Mouse (Mus musculus) thymus, adult 2 months (tissue): ENCODE results near the gene Fbxl7. TPM values are rescaled to one million over a fixed set of nuclear protein-coding genes. Genes with fewer than 3 reads are reported as not detected.

ENCODE experiments used
- DNase-seq: peaks from one replicate; pipeline ENCODE4 v3.0.0; 2021
- H3K27ac ChIP-seq: fragments of 200-500 bp; 2 replicates; pipeline ENCODE4 v1.5.1; 2012; ENCODE audit warnings: low read length, control low read depth; ENCODE audit not compliant: control insufficient read depth, insufficient read depth
- H3K27me3 ChIP-seq: fragments of 200-500 bp; 2 replicates; pipeline ENCODE4 v1.6.1; 2012; ENCODE audit warnings: mild to moderate bottlenecking, low read length, moderate library complexity, mixed read lengths; ENCODE audit not compliant: control insufficient read depth, insufficient read depth
- H3K36me3 ChIP-seq: fragments of 200-500 bp; 2 replicates; pipeline ENCODE4 v1.6.1; 2012; ENCODE audit warnings: mild to moderate bottlenecking, low read length, moderate library complexity; ENCODE audit not compliant: control insufficient read depth, insufficient read depth
- H3K4me1 ChIP-seq: fragments of 200-500 bp; replicated peaks from 2 replicates; pipeline ENCODE4 v1.6.1; 2012; ENCODE audit warnings: low read length; ENCODE audit not compliant: control insufficient read depth, insufficient read depth
- H3K4me3 ChIP-seq: fragments of 200-500 bp; 2 replicates; pipeline ENCODE4 v1.5.1; 2012; ENCODE audit warnings: mild to moderate bottlenecking, low read length, control low read depth, moderate library complexity; ENCODE audit not compliant: control insufficient read depth, insufficient read depth
- CTCF ChIP-seq: fragments of 200-500 bp; IDR thresholded peaks from 2 replicates; pipeline ENCODE4 v1.5.1; 2012; ENCODE audit warnings: mild to moderate bottlenecking, control low read depth, low read length, moderate library complexity, borderline replicate concordance; ENCODE audit not compliant: control insufficient read depth, poor library complexity, insufficient read depth; ENCODE audit errors: extremely low read depth
- POLR2A ChIP-seq: fragments of 200-500 bp; IDR thresholded peaks from 2 replicates; pipeline ENCODE4 v1.6.1; 2012; ENCODE audit warnings: mild to moderate bottlenecking, low read length, control low read depth, moderate library complexity; ENCODE audit not compliant: control insufficient read depth, poor library complexity, insufficient read depth; ENCODE audit errors: extremely low read depth
- WGBS: fragments of 180-500 bp; shearing (Covaris S2); methylation state at CpG from one replicate; pipeline ENCODE4 v1.1.7; 2018; 5-methylcytosine and 5-hydroxymethylcytosine counted together
- polyA plus RNA-seq: library from polyadenylated mRNA; depleted of rRNA; stranded (reverse); fragments of >200 nt; gene quantifications from 2 replicates; pipeline ENCODE4 v1.2.3, GENCODE M21; 2012

Fbxl7 gene
- polyA plus RNA-seq, 1 experiment = 1.0 TPM

GRCm38 (mm10) chr15:26682279-26682678 is 213.1 kb downstream of the Fbxl7 start:
- 93% methylated on average over 9 of the region's 9 CpGs for WGBS
- Histone ChIP-seq H3K27ac (no peak overlapping the region), H3K36me3 (no peaks in the 10 kb centered on the region), H3K4me3 (no peak overlapping the region), H3K27me3 (no peaks in the 10 kb centered on the region), H3K4me1 (no peaks in the 10 kb centered on the region)
- DNase-seq = no peak
- TF ChIP-seq CTCF (no peak), POLR2A (no peak)

GRCm38 (mm10) chr15:26673239-26673859 is 222.0 kb downstream of the Fbxl7 start:
- Histone ChIP-seq H3K27me3 (no peaks in the 10 kb centered on the region), H3K4me3 (no peak overlapping the region), H3K4me1 (no peaks in the 10 kb centered on the region), H3K36me3 (no peaks in the 10 kb centered on the region), H3K27ac (no peak overlapping the region)
- TF ChIP-seq POLR2A (no peak), CTCF (no peak)
- no peak for DNase-seq
- WGBS = 85% methylated on average over 5 of the region's 5 CpGs

GRCm38 (mm10) chr15:26654988-26655387 is 240.4 kb downstream of the Fbxl7 start:
- DNase-seq = no peak
- no peaks in the 10 kb centered on the region for H3K4me1 ChIP-seq
- H3K27ac ChIP-seq = no peak overlapping the region
- WGBS = 91% methylated on average over 8 of the region's 8 CpGs
- no peak overlapping the region for H3K4me3 ChIP-seq
- H3K36me3 ChIP-seq = no peaks in the 10 kb centered on the region
- TF ChIP-seq POLR2A (no peak), CTCF (no peak)
- H3K27me3 ChIP-seq = no peaks in the 10 kb centered on the region

GRCm38 (mm10) chr15:26642563-26642962 is 252.8 kb downstream of the Fbxl7 start:
- DNase-seq = no peak
- Histone ChIP-seq H3K4me3 (no peak overlapping the region), H3K4me1 (no peaks in the 10 kb centered on the region), H3K36me3 (no peaks in the 10 kb centered on the region), H3K27me3 (no peaks in the 10 kb centered on the region), H3K27ac (no peak overlapping the region)
- 83% methylated on average over 4 of the region's 4 CpGs for WGBS
- no peak for TF ChIP-seq POLR2A
- TF ChIP-seq CTCF = no peak

GRCm38 (mm10) chr15:26639726-26640125 is 255.7 kb downstream of the Fbxl7 start:
- Histone ChIP-seq H3K27me3 (no peaks in the 10 kb centered on the region), H3K27ac (no peak overlapping the region), H3K4me3 (no peak overlapping the region), H3K4me1 (no peaks in the 10 kb centered on the region), H3K36me3 (no peaks in the 10 kb centered on the region)
- no peak for DNase-seq
- WGBS = 67% methylated on average over 7 of the region's 7 CpGs
- TF ChIP-seq POLR2A (no peak), CTCF (no peak)

GRCm38 (mm10) chr15:26635591-26635990 is 259.8 kb downstream of the Fbxl7 start:
- H3K27ac ChIP-seq = no peak overlapping the region
- no peak overlapping the region for H3K4me3 ChIP-seq
- no peak for TF ChIP-seq POLR2A
- no peak for TF ChIP-seq CTCF
- H3K27me3 ChIP-seq = no peaks in the 10 kb centered on the region
- WGBS = 99% methylated on average over 5 of the region's 5 CpGs
- H3K4me1 ChIP-seq = no peaks in the 10 kb centered on the region
- DNase-seq = no peak
- H3K36me3 ChIP-seq = no peaks in the 10 kb centered on the region

GRCm38 (mm10) chr15:26628181-26628580 is 267.2 kb downstream of the Fbxl7 start:
- TF ChIP-seq CTCF (no peak), POLR2A (no peak)
- WGBS = 93% methylated on average over 2 of the region's 2 CpGs
- Histone ChIP-seq H3K4me3 (no peak overlapping the region), H3K36me3 (no peaks in the 10 kb centered on the region), H3K4me1 (no peaks in the 10 kb centered on the region), H3K27ac (no peak overlapping the region), H3K27me3 (no peaks in the 10 kb centered on the region)
- DNase-seq = no peak
